Mouse (Mus musculus): Measurements from ENCODE around the gene Ddias.

DNA sequence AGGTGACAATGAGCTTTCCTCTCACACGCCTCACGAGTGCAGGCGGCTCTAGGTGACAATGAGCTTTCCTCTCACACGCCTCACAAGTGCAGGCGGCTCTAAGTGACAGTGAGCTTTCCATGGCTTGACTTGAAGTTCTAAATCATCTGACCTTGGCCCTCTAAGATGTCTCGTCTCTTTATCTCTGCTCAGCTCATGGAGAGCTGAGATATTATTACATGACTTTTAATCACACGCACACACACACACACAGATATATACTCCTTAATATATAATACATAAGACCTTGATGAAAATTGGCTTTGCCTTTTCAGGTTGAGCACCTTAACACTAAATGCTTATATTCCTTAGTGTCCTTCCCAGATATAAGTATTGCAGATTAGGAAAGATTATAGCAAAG lies 12.8 kb upstream of the Ddias start:
- no peak for TF ChIP-seq POLR2A (IDR thresholded peaks at IDR 0.05; ENCODE audit: borderline replicate concordance, control insufficient read depth, low read depth, low read length)
- TF ChIP-seq CTCF (IDR thresholded peaks at IDR 0.05; ENCODE audit: control insufficient read depth, insufficient read depth, low read length) = no peak

Measured in bone marrow, adult 2 months (tissue).